Mouse (Mus musculus) thymus, postnatal 25 days (tissue): Measurements from ENCODE around the gene Zfp64.
A peak's percentile ranks its signal among the peaks of the same experiment; 100 is the strongest.
"Not testable (repeated sequence)": the region's sequence is repeated elsewhere in the genome, so short reads cannot be mapped to it uniquely, and the experiment has no call there.

Experiments
- DNase-seq: peaks from one replicate; pipeline ENCODE4 v3.0.0; 2022

The Zfp64 gene

GRCm38 (mm10) chr2:168884641-168885040 is 70.7 kb downstream of the Zfp64 start:
- DNase-seq: no peak

- DNase-seq: no peak
These were observed 72.4 kb downstream of the Zfp64 start for GRCm38 (mm10) chr2:168882997-168883396.

- peak; percentile 25 for DNase-seq
These were observed 73.5 kb downstream of the Zfp64 start for GRCm38 (mm10) chr2:168881927-168882326.

GRCm38 (mm10) chr2:168879573-168879972 is 75.8 kb downstream of the Zfp64 start:
- DNase-seq: no peak

- DNase-seq: no peak
These were observed 76.7 kb downstream of the Zfp64 start for GRCm38 (mm10) chr2:168878708-168879107.

- DNase-seq: peak; percentile 30
These were observed 77.2 kb downstream of the Zfp64 start for GRCm38 (mm10) chr2:168878158-168878557.

GRCm38 (mm10) chr2:168876631-168877030 is 78.8 kb downstream of the Zfp64 start:
- no peak for DNase-seq

GRCm38 (mm10) chr2:168874498-168874897 is 80.9 kb downstream of the Zfp64 start:
- DNase-seq: no peak

- DNase-seq: no peak
These were observed 83.4 kb downstream of the Zfp64 start for GRCm38 (mm10) chr2:168871767-168872511.

GRCm38 (mm10) chr2:168870480-168870879 is 84.9 kb downstream of the Zfp64 start:
- DNase-seq: peak; percentile 26

- no peak for DNase-seq
These were observed 88.4 kb downstream of the Zfp64 start for GRCm38 (mm10) chr2:168866942-168867341.

GRCm38 (mm10) chr2:168866436-168866835 is 89.0 kb downstream of the Zfp64 start:
- DNase-seq: no peak

- no peak for DNase-seq
These were observed 90.5 kb downstream of the Zfp64 start for GRCm38 (mm10) chr2:168864905-168865304.

- DNase-seq: no peak
These were observed 92.7 kb downstream of the Zfp64 start for GRCm38 (mm10) chr2:168862694-168863093.

- DNase-seq: no peak
These were observed 94.3 kb downstream of the Zfp64 start for GRCm38 (mm10) chr2:168860922-168861740.

- no peak for DNase-seq
These were observed 95.2 kb downstream of the Zfp64 start for GRCm38 (mm10) chr2:168860032-168860691.

GRCm38 (mm10) chr2:168856638-168857037 is 98.7 kb downstream of the Zfp64 start:
- no peak for DNase-seq

GRCm38 (mm10) chr2:168854777-168855176 is 100.6 kb downstream of the Zfp64 start:
- DNase-seq: no peak

GRCm38 (mm10) chr2:168853869-168854268 is 101.5 kb downstream of the Zfp64 start:
- not testable (repeated sequence) for DNase-seq

GRCm38 (mm10) chr2:168851545-168851944 is 103.8 kb downstream of the Zfp64 start:
- no peak for DNase-seq

- no peak for DNase-seq
These were observed 106.8 kb downstream of the Zfp64 start for GRCm38 (mm10) chr2:168848553-168848952.

- no peak for DNase-seq
These were observed 109.1 kb downstream of the Zfp64 start for GRCm38 (mm10) chr2:168846180-168846720.
